Mouse (Mus musculus) forebrain, embryonic 13.5 days (tissue): ENCODE measurements around the gene Smchd1. TPM values are rescaled to one million over a fixed set of nuclear protein-coding genes. Genes with fewer than 3 reads are reported as not detected.
"Not testable (repeated sequence)": the region's sequence is repeated elsewhere in the genome, so short reads cannot be mapped to it uniquely, and the experiment has no call there.

Experiments used
- ATAC-seq: fragments of 200-750 bp; cut with Nextera tagmentation; 2 replicates; pipeline ENCODE4 v1.8.0; 2017
- H3K27ac ChIP-seq: fragments of 300-500 bp; sonication (generic); 2 replicates; pipeline ENCODE4 v1.5.1; 2015; ENCODE audit warnings: inconsistent platforms, mild to moderate bottlenecking, moderate library complexity
- H3K27me3 ChIP-seq: fragments of 300-500 bp; sonication (generic); 2 replicates; pipeline ENCODE4 v1.6.1; 2015; ENCODE audit warnings: mild to moderate bottlenecking, inconsistent platforms
- H3K36me3 ChIP-seq: fragments of 300-500 bp; sonication (generic); 2 replicates; pipeline ENCODE4 v1.6.1; 2015; ENCODE audit warnings: mild to moderate bottlenecking, inconsistent platforms; ENCODE audit not compliant: poor library complexity, severe bottlenecking
- H3K4me1 ChIP-seq: fragments of 300-500 bp; sonication (generic); 2 replicates; pipeline ENCODE4 v1.6.1; 2015; ENCODE audit warnings: inconsistent platforms
- H3K4me2 ChIP-seq: fragments of 300-500 bp; sonication (generic); 2 replicates; pipeline ENCODE4 v1.6.1; 2015; ENCODE audit warnings: inconsistent platforms, mild to moderate bottlenecking, moderate library complexity
- H3K4me3 ChIP-seq: fragments of 300-500 bp; sonication (generic); 2 replicates; pipeline ENCODE4 v1.5.1; 2015; ENCODE audit warnings: mild to moderate bottlenecking, inconsistent platforms
- H3K9ac ChIP-seq: fragments of 300-500 bp; sonication (generic); 2 replicates; pipeline ENCODE4 v1.6.1; 2015; ENCODE audit warnings: mild to moderate bottlenecking, inconsistent platforms
- H3K9me3 ChIP-seq: fragments of 300-500 bp; sonication (generic); replicated peaks from 2 replicates; pipeline ENCODE4 v1.6.1; 2016; ENCODE audit warnings: inconsistent platforms
- WGBS: fragments of 180-500 bp; shearing (Covaris S2); methylation state at CpG from one replicate; pipeline ENCODE4 v1.1.7; 2015; 5-methylcytosine and 5-hydroxymethylcytosine counted together
- polyA plus RNA-seq: library from polyadenylated mRNA; unstranded; fragments of >200 nt; fragmentation: Nextera tagmentation; extraction: Ambion mirVana; gene quantifications from 2 replicates; pipeline ENCODE4 v1.2.1, GENCODE M21; 2015

Smchd1 gene
- polyA plus RNA-seq, 1 experiment from 2014 or later = 68.9 TPM

- Histone ChIP-seq H3K27me3 (no peaks in the 10 kb centered on the region), H3K36me3 (no peaks in the 10 kb centered on the region), H3K27ac (no peak overlapping the region), H3K4me2 (no peak overlapping the region), H3K9ac (no peak overlapping the region), H3K9me3 (no peaks in the 10 kb centered on the region), H3K4me1 (no peaks in the 10 kb centered on the region), H3K4me3 (no peak overlapping the region)
- no peak for ATAC-seq
- WGBS = 79% methylated on average over 15 of the region's 15 CpGs
These were observed 142.8 kb downstream of the Smchd1 start for GRCm38 (mm10) chr17:71332298-71332697.

GRCm38 (mm10) chr17:71320731-71321130, 154.4 kb downstream of the Smchd1 start:
- H3K27ac ChIP-seq, H3K4me2 ChIP-seq, H3K27me3 ChIP-seq, H3K4me1 ChIP-seq, ATAC-seq, H3K9ac ChIP-seq, H3K9me3 ChIP-seq, H3K36me3 ChIP-seq, H3K4me3 ChIP-seq: not testable (repeated sequence)
- WGBS = 86% methylated on average over 8 of the region's 8 CpGs

GRCm38 (mm10) chr17:71319361-71319760, 155.8 kb downstream of the Smchd1 start:
- H3K4me3 ChIP-seq = no peak overlapping the region
- no peak overlapping the region for H3K9ac ChIP-seq
- H3K27ac ChIP-seq = no peak overlapping the region
- H3K4me2 ChIP-seq = no peak overlapping the region
- WGBS = 96% methylated on average over 3 of the region's 3 CpGs
- no peaks in the 10 kb centered on the region for H3K27me3 ChIP-seq
- H3K4me1 ChIP-seq = no peaks in the 10 kb centered on the region
- ATAC-seq = no peak
- H3K9me3 ChIP-seq = no peaks in the 10 kb centered on the region
- H3K36me3 ChIP-seq = no peaks in the 10 kb centered on the region

GRCm38 (mm10) chr17:71317571-71317970, 157.6 kb downstream of the Smchd1 start:
- Histone ChIP-seq H3K9me3 (no peaks in the 10 kb centered on the region), H3K4me3 (no peak overlapping the region), H3K4me2 (no peak overlapping the region), H3K4me1 (no peaks in the 10 kb centered on the region), H3K27me3 (0 out of 2 replicates have a peak, but pooled peaks cover 3% of the 10 kb centered on the region), H3K36me3 (no peaks in the 10 kb centered on the region), H3K9ac (no peak overlapping the region), H3K27ac (no peak overlapping the region)
- WGBS = 92% methylated on average over 4 of the region's 4 CpGs
- ATAC-seq = no peak

- H3K27me3 ChIP-seq = peaks cover 32% of the 10 kb centered on the region
- no peaks in the 10 kb centered on the region for H3K36me3 ChIP-seq
- no peaks in the 10 kb centered on the region for H3K9me3 ChIP-seq
- no peak overlapping the region for H3K9ac ChIP-seq
- ATAC-seq = no peak
- 79% methylated on average over 4 of the region's 4 CpGs for WGBS
- H3K4me2 ChIP-seq = no peak overlapping the region
- H3K4me1 ChIP-seq = peaks cover 23% of the 10 kb centered on the region
- H3K27ac ChIP-seq = no peak overlapping the region
- H3K4me3 ChIP-seq = no peak overlapping the region
These were observed 160.8 kb downstream of the Smchd1 start for GRCm38 (mm10) chr17:71314315-71314714.

- Histone ChIP-seq H3K4me1 (peaks cover 26% of the 10 kb centered on the region), H3K27ac (no peak within 1 kb of the TSS), H3K4me3 (peak within 1 kb of the TSS; percentile 71), H3K4me2 (peak within 1 kb of the TSS; percentile 100), H3K9me3 (no peaks in the 10 kb centered on the region), H3K27me3 (peaks cover 37% of the 10 kb centered on the region), H3K36me3 (no peaks in the 10 kb centered on the region), H3K9ac (peak within 1 kb of the TSS; percentile 69)
- ATAC-seq = no peak
- WGBS = 8% methylated on average over 20 of the region's 20 CpGs
These were observed 163.6 kb downstream of the Smchd1 start, which contains the start of gene Emilin2 for GRCm38 (mm10) chr17:71311340-71312171. Gene Emilin2 (minus strand): TSS chr17:71311978.

GRCm38 (mm10) chr17:71310486-71311339, 164.4 kb downstream of the Smchd1 start:
- WGBS = under 1% methylated on average over 64 of the region's 67 CpGs
- Histone ChIP-seq H3K27me3 (peaks cover 37% of the 10 kb centered on the region), H3K9me3 (no peaks in the 10 kb centered on the region), H3K4me3 (peak overlapping the region; percentile 71), H3K4me1 (peaks cover 26% of the 10 kb centered on the region), H3K36me3 (no peaks in the 10 kb centered on the region), H3K9ac (peak overlapping the region; percentile 69), H3K4me2 (peak overlapping the region; percentile 100), H3K27ac (no peak overlapping the region)
- ATAC-seq = peak; percentile 54

GRCm38 (mm10) chr17:71309711-71310485, 165.2 kb downstream of the Smchd1 start:
- Histone ChIP-seq H3K27me3 (peaks cover 37% of the 10 kb centered on the region), H3K27ac (no peak overlapping the region), H3K4me1 (peaks cover 26% of the 10 kb centered on the region), H3K4me3 (peak overlapping the region; percentile 71), H3K9ac (peak overlapping the region; percentile 69), H3K36me3 (no peaks in the 10 kb centered on the region), H3K9me3 (no peaks in the 10 kb centered on the region), H3K4me2 (peak overlapping the region; percentile 100)
- 5% methylated on average over 23 of the region's 23 CpGs for WGBS
- peak; percentile 32 for ATAC-seq

GRCm38 (mm10) chr17:71309141-71309540, 166.0 kb downstream of the Smchd1 start:
- Histone ChIP-seq H3K4me2 (peak overlapping the region; percentile 100), H3K4me3 (no peak overlapping the region), H3K27me3 (peaks cover 37% of the 10 kb centered on the region), H3K4me1 (peaks cover 26% of the 10 kb centered on the region), H3K9ac (no peak overlapping the region), H3K36me3 (no peaks in the 10 kb centered on the region), H3K27ac (no peak overlapping the region), H3K9me3 (no peaks in the 10 kb centered on the region)
- no peak for ATAC-seq
- WGBS = 8% methylated on average over 14 of the region's 14 CpGs

- Histone ChIP-seq H3K4me1 (peaks cover 26% of the 10 kb centered on the region), H3K9ac (no peak overlapping the region), H3K4me2 (no peak overlapping the region), H3K27me3 (peaks cover 37% of the 10 kb centered on the region), H3K9me3 (no peaks in the 10 kb centered on the region), H3K27ac (no peak overlapping the region), H3K36me3 (no peaks in the 10 kb centered on the region), H3K4me3 (no peak overlapping the region)
- WGBS = 92% methylated on average over 5 of the region's 5 CpGs
- no peak for ATAC-seq
These were observed 166.8 kb downstream of the Smchd1 start for GRCm38 (mm10) chr17:71308296-71308695.

- Histone ChIP-seq H3K36me3 (no peaks in the 10 kb centered on the region), H3K4me1 (peaks cover 26% of the 10 kb centered on the region), H3K9ac (no peak overlapping the region), H3K27me3 (peaks cover 31% of the 10 kb centered on the region), H3K4me2 (no peak overlapping the region), H3K4me3 (no peak overlapping the region), H3K27ac (no peak overlapping the region), H3K9me3 (no peaks in the 10 kb centered on the region)
- no peak for ATAC-seq
- WGBS = 88% methylated on average over 10 of the region's 10 CpGs
These were observed 167.8 kb downstream of the Smchd1 start for GRCm38 (mm10) chr17:71307251-71307790.
